Mouse (Mus musculus): ENCODE results near the gene Pum2. TPM values are rescaled to one million over a fixed set of nuclear protein-coding genes. Genes with fewer than 3 reads are reported as not detected.

Gene Pum2
- total RNA-seq, 2 experiments from 2014 or later: 125 to 141 TPM

DNA sequence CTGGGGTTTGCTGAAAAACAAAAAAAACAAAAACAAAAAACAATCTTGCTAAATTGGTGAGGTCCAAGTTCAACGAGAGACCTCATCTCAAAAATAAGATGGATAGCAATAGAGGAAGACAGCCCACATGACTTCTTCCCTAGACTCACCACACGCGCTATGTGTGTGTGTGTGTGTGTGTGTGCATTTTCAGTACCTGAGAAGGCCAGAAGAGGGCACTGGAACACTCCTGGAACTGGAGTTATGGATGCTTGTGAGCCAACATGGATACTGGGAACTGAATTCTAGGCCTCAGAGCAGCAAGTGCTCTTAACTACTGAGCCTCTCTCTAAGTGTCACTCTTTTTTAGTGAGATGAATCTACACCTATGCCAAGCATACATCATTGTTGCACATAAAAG lies 84.1 kb downstream of the Pum2 start:
- DNase-seq: no peak
- intact Hi-C loops (cut with DNase I): no loop called here

DNA sequence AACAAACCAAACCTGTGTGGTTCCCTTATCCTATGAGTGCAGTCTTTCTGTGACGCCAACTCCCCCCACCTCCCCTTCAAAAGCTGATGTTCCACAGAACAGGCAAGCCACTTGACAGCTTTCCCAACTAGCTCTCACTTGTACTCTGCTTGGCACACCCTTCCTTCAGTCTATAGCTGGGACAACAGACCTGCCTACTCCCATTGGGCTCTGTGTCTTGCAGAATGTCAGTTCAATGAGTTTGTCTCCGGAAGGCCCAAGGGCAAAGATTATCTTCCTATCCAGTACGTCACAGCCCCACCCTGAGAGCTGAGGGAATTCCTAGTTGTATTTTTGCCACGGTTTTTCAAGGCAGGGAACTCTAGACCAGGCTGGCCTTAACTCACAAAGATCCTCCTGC lies 85.2 kb downstream of the Pum2 start:
- intact Hi-C loops (cut with DNase I): no loop called here
- DNase-seq: no peak

DNA sequence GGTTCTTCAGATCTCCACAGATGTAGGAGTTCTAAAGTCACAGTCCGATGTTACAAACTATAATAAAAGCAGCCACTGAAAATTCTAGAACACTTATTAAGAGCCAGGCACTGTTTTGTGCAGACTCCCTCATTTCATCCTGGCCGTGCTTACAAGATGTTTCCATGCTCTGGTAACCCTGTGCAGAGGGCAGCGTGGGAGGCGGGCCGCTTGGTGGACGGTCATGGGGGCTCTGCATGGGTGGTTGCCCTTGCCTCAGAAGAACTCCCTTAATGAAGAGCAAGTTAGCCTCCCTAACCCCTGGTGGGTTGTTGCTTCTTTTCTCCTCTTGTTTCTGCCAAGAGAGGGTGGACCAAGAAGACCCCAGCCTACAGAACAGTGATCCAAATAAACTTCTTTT lies 85.8 kb downstream of the Pum2 start:
- DNase-seq: no peak
- intact Hi-C loops (cut with DNase I): no loop called here

DNA sequence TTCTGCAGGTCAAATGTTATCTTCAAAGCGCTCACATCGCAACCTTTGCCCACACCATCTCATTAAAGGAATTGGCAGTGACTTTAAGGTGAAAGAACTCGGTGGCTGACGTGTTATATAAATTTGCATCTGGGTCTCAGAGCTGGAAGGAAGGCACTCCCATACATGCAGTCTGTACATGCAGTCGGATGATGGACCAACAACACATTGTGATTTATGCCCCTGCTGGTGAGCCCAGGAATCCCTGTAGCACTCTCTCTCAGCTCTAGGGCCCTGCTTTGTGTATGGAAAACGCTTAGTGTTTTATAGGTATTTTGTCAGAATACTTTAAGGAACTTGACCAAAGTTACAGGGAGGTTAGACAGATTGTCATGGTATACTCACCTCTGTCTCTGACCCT lies 86.6 kb downstream of the Pum2 start:
- intact Hi-C loops (cut with DNase I): no loop called here
- no peak for DNase-seq

DNA sequence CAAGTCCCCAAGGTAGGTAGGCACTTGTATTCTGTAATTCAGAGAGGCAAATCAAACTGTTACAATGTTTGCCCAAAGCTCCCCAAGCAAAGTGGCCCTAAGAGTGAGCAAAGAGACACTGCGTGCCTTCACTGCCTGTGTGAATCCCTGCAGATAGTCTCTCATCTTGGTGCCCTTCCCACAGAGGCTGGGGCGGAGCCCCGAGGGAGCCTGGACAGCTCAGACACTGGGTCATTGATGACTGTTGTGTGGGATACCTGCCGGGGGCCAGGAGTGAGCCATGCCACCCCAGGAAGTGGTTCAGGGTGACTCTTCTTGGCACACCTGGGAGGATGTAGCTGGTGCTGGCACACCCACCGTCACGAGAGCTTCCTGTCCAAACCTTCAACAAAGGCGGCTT lies 87.1 kb downstream of the Pum2 start:
- DNase-seq: no peak
- intact Hi-C loops (cut with DNase I): no loop called here

DNA sequence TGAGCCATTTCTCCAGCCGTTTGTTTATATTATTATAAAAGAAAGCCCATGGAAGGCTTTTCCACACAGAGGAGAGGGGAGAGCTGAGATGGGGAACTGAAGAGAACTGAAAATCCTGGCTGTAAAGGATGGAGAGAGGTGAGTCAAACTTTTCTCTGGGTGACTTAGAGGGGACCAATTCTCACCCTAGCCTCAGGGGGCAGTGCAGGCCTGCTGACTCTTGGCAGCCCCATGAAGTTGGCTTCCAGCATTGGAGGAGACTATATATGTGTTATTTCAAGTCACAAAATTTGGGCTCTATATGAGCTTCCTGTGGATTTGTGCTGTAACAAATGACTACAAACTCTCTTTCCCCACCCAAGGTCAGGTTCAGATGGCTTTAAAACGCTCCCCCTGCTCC lies 88.7 kb downstream of the Pum2 start:
- no peak for DNase-seq
- intact Hi-C loops (cut with DNase I): no loop called here

DNA sequence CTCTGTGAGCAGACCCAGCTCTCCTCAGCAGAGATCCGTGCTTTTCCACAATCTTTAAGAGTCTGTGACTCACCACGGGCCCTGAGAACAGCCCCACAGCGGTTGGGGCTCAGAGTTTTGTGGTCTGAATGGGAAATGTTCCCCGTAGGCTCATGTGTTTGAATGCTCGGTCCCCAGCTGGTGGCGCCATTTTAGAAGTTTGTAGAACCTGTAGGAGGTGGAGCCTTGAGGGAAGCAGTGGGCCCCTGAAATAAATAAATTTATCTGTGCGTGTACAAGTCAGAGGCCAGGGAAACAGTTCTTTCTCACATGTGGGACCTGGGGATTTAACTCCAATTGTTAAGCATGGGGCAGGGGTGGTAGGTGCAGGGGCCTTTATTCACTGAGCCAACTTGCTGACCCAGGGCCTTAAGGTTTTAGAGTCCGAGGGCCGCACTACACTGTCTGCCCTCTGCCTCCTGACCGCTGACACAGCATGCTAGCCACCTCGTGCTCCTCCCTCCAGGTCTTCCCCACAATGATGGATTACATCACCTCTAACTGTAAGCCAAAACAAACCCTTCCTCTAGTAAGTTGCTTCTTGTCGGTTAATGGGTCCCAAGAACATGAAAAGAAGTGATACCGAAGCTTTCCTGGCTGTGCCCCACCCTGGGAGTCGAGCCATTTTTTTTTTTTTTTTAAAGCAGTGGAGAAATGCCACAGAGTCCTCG lies 90.4 kb downstream of the Pum2 start:
- intact Hi-C loops (cut with DNase I): no loop called here
- DNase-seq: no peak

DNA sequence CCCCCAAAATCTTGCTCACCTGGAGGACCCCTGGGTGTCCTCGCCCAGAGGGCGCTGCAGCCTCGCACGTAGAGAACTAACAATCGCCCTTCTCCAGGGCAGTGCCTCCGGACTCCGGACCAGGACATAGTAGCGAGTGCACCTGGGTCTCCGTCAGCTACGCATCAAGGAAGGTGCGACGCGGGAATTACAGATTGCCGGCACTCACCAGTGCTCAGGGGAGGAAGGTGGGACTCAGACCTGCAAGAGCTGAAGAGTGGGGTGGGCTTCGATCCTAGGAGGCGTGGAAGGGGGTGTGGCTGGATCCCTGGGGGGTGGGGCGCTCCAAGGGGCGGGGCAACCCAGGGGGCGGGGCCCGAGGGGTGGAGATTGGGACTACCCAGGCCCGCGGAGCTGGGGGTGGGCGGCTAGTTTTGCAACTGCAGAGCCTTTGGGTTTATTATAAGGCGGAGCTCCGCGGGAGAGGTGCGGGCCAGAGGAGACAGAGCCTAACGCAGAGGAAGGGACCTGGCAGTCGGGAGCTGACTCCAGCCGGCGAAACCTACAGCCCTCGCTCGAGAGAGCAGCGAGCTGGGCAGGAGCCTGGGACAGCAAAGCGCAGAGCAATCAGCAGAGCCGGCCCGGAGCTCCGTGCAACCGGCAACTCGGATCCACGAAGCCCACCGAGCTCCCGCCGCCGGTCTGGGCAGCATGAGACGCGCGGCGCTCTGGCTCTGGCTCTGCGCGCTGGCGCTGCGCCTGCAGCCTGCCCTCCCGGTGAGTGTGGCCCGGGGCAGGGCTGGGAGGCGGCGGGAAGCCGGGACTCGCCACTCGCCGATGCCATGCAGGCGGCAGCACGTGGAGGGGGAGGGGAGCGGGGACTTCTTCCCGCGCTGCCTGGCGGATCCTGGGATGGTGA lies 97.3 kb downstream of the Pum2 start, which contains the start of gene Sdc1:
TSS of gene Sdc1 (plus strand) at position 378 of the 898 bp plus-strand sequence.
- intact Hi-C loops (cut with DNase I): loop anchor here (2.0 to 5.0 kb wide), 3 partner anchors 86 to 231 kb away; no protein-coding TSS in a partner anchor
- DNase-seq: peak; percentile 56 to 69

DNA sequence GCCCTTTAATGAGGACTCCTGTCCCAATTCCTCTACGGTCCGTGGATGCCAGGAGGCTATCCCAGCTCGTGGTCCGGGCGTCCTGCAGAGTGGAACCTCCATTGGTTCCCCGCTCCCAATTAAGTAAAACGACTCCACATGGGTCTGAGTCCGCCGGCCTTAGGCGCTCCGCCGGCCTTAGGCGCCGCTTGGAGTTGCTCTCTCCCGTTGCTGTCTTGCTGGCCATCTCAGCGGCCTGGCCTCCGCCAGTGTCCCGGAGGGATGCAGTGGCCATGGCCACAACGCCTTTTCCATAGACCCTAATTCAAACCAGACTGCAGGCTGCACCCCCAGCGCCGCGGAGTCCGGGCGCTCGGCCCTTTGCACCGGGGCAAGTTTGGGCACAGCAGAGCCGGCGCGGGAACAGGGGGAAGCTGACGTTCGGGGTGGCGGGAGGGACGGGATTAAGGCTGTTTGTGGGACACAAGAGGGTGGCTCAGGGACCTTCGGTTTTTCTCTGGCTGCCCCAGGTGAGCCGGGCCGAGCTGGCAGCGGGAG lies 98.0 kb downstream of the Pum2 start:
- DNase-seq: peak; percentile 26 to 39
- intact Hi-C loops (cut with DNase I): loop anchor here (2.0 to 5.0 kb wide), 3 partner anchors 85 to 230 kb away; no protein-coding TSS in a partner anchor

DNA sequence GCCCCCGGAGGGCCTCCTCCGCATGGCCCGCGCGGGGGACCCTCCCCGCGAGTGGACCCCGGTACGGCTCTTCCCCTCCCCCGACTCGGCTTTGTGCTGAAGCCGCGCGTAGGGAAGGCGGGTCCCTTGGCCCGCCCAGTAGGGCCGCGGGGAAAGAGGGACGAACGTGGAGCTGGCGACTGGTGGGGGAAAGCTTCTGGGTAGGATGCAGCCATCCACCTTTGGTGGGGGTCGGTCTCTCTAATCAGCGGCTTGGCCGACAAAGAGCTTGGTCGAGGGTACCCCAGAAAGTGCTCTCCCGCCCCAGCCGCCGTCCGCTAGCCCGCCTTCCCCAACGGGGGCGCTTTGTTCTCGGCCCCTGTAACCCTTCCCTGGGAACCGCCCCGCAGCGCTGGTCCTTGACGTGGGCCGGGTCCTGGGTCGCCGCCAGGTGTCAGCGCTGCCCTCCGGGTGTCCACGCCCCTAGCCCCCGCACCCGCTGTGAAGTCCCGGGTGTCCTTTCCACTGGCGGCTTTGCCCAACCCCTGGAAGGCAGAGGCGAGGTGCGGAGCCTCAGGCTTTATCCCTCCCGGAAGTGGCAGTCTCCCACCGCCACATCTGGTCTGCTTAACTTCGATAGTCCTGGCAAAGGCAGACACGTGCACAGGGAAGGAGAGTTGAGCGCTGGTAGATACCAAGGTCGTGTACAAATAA lies 98.7 kb downstream of the Pum2 start:
- DNase-seq: peak; percentile 46 to 54
- intact Hi-C loops (cut with DNase I): loop anchor here (5.0 kb wide), 2 partner anchors 85 to 230 kb away; no protein-coding TSS in a partner anchor

DNA sequence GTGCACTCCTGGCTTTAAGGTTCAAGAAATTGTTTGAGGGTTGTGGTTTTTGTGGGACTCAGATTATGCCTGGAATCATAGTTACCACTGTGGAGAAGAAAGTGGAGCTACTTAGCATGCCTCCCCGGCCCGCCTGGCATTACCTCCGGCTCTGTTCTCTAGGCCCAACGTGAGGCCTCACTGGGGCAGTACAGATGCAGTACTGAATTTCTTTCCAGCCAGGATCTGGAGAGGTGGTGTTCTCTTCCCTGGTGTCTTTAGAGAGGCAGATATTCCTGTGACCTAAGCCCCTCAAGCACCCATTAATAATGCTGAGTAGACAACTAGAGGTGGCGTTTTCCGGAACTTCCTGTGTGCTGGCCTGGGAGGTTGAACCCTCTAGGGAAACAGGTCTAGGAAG lies 99.4 kb downstream of the Pum2 start:
- intact Hi-C loops (cut with DNase I): loop anchor here (5.0 kb wide), 2 partner anchors 84 to 229 kb away; no protein-coding TSS in a partner anchor
- no peak for DNase-seq

DNA sequence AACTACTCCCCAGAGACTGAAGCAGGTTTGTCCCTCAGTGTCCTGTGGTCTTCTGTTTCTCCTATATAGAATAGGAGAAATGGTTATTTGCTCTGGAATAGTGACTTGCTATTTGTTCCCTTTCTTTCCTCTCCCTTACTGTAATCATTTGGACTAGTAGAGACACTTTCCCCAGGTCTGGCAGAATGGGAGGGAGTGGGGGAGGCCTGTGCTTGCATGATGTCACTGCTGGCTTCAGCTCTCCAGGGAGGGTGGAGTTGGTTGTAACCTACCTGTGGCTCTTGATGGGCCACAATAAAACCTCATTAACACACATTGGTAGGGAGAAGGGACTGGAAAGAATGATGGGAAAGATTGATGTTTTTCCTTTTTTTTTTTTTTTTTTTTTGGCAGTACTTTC lies 100.2 kb downstream of the Pum2 start:
- no peak for DNase-seq
- intact Hi-C loops (cut with DNase I): loop anchor here (5.0 kb wide), 2 partner anchors 83 to 228 kb away; no protein-coding TSS in a partner anchor

DNA sequence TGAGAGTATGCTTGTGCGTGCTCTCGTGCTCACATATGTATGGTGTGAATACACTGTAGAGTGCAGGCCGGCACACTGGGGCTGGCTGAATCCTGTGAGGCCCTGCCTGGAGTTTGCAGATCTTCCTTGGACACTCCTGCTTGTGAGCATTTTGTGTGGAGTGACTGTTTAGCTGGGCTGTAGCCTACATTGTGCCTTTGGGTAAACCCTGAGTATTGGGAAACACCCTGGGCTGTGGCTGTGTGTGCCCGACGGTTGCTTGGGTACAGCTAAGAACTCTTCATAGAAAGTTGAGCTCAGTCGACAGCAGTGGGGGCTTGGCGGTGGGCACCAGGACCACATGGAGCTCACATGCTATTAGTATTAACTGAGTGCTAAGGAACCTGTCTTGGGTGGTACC lies 102.3 kb downstream of the Pum2 start:
- DNase-seq: no peak
- intact Hi-C loops (cut with DNase I): no loop called here

DNA sequence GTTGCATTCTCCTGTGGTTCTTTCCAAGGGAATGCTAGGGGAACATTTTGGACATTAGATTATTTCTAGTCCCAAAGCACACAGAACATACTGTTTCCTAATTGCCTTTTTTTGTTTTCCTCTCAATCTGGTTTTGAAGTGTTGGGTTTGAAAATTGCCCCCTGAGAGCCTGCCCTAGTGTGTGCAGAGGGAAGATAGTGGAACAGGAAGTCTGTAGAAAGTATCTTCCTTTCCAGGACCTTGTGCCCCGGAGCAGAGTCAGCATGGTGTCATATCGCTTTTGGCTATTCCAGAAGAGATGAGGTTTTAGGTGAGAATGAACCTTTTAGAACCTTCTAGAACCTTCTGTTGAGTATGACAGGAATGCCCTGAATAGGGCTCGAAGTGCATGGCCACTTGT lies 102.8 kb downstream of the Pum2 start:
- intact Hi-C loops (cut with DNase I): no loop called here
- DNase-seq: no peak

DNA sequence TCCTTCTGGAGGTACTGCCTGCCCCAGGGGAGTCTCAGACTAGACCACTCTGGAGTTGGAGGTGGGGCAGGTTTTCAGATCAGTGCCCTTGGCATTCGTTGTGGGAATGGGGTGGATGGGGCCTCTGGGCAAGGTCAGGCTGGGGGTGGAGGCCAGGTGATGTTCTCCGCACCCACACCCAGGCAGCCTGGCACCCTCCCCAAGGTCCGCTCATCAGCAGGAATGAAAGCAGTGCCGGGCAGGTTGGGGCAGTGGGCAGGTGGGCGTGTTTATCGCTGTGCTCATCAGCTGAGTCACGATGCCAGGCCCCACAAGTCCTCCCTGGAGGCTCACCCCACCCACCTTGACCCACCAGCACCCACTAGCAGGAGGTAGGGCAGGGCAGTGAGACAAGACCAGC lies 104.2 kb downstream of the Pum2 start:
- intact Hi-C loops (cut with DNase I): no loop called here
- DNase-seq: no peak

DNA sequence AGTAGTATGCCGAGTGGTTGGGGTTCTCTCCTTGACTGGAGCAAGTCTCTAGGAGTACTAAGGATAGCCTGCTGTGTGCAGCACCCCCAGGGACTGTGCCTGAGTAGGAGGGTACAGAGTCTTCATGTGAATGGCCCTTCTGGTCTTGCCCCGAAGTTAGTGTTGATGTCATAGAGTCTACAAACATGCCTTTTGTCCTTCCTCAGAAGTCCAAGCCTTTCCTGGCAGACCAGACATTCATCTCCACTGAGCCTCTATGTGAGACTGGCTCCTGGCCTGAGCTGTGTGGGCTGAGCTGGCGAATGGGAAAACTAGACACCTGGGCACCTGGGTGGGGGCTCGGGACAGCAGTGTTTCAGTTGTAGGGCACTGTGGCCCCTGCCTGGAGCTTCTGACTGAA lies 105.9 kb downstream of the Pum2 start:
- intact Hi-C loops (cut with DNase I): no loop called here
- DNase-seq: no peak

DNA sequence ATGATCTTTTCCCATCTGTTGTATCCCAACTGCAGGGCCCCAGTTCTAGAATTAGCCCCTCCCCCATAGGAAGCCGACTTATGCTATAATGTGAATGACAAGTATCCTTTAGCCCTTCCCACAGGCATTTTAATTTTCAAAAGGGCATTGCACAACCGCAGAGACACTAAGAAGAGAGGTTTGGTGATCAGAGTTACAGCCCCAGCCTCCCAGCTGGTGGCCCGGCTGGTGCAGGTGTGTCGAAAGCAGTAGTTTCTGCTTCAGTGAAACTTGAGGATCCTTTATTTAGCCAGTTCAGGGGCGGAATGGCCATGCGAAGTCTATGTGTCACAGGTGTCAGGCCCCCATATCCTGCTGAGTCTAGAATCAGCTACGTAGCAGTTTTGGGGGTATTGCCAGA lies 107.2 kb downstream of the Pum2 start:
- DNase-seq: no peak
- intact Hi-C loops (cut with DNase I): no loop called here

DNA sequence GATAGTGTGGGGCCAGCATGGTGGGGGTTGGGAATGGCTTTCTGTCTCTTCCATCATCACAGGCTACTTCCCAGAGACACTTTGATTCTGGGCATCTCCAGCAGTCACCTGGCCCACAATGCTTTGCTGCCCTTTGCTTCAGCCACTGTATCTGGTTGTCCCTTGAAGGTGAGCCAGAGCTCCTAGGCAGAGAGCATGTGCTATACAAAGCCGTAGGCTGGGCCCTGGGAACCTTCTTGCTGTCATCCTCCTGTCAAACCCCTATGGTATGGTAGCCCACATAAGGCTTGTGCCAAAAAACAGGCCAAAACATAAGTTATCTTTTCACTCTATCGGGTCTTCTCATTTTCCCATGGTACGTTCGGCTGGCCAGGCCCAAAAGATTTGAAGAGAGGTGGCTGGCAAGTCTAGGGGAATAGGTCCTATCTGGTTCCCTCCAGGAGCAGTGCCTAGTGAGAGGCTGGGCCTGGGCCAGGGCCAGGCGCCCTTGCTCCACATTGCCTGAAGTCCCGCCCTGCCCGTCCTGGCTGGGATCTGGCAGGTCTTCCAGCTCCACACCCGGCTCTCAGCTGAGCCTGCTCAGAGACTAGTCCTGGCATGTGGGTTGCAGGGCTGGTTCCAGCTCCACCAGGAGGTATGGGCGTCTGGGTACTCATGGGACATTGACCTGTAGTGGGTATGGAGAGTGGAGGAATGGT lies 107.9 kb downstream of the Pum2 start:
- intact Hi-C loops (cut with DNase I): no loop called here
- peak; percentile 62 to 69 for DNase-seq

DNA sequence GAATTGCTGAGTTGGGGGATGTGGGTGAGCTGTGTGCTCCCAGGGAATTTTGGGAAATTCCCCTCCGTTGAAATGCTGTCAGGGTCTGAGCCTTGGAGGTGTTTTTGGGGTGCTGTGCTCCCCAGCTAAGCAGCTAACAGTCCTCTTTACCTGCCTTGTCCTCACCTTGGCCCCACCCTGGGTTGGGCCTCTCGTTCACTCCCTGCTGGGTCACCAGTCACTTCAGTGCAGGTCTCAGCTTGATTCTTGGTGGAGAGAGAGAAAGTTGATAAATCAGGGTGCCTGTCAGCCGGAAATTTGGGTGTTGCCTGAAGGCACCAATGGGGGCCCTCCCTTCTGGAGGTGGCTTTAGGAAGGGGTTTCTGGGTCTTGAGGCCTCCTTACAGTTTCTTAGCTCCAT lies 108.6 kb downstream of the Pum2 start:
- no peak for DNase-seq

DNA sequence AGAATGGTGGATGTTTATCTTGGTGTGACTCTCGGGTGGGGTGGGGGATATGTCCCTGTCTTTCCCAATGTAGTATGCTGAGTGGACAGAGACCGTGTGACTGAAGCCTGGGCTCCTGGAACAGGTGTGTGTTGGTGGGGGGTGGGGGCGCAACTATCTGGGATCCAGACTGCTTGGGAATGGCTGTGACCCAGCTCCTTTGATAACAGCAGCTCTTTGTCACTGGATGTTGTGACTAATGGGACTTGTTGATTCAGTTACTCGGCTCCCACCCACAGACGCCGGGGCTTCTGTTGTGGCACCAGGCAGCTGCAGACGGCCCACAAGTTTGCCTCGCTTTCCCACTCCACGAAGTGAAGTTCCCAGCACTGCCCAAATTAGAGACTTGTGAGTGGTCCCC lies 110.3 kb downstream of the Pum2 start:
- intact Hi-C loops (cut with DNase I): no loop called here
- DNase-seq: no peak

More for the DNA sequence above, 108.6 kb downstream of the Pum2 start:
- intact Hi-C loops (cut with DNase I): no loop called here
